Mouse (Mus musculus): ENCODE data around the gene Plcg2.

DNA sequence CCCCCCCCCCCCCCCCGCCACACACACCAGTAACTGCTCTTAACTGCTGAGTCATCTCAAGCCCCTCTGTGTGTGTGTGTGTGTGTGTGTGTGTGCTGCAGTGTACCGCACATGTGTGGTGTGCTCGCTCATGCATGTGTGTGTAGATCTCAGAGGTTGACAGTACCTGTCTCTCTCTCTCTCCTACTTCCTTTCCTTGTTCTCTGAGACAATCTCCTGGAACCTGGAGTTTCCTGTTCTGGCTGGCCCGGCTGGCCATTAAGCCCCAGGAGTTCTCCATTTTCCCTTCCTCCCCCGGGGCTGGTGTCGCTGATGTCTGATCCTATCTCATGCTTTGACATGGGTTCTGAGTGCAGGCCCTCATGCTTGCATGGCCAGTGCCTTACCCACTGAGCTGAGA lies 38.8 kb downstream of the Plcg2 start:
- TF ChIP-seq CTCF (IDR thresholded peaks at IDR 0.05; ENCODE audit: low read depth) (no peak), EP300 (IDR thresholded peaks at IDR 0.05; ENCODE audit: low read depth) (no peak)

Data from liver, postnatal 0 days (tissue).